Comparison of ENCODE assay signal across 31 mouse cellular contexts in the genomic region with DNA sequence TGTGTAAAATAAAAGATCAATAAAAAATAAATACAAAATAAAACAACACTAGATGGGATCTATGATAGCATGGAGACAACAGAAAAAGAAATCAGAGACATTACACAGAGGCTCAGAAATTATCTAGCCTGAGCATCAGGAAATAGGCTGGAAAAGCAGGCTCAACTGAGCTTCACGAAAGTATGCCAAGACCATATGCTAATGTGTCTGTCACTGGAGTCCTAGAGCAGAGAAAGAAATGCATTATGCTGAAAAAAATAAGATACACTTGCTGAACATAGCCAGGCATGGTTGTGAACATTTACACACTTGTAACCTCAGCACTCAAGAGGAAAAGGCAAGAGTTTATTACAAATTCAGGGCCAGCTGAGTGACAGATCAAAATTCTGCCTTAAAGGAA. TPM values are rescaled to one million over a fixed set of nuclear protein-coding genes. Genes with fewer than 3 reads are reported as not detected.
DNase-seq lines count a peak whose midpoint lies in the region; ATAC-seq and TF ChIP-seq lines count a peak whose summit lies in the region.
"Had no signal": no experiment of that assay in that cellular context is flagged by ENCODE, and none has a peak within 500 bp of the region (broad histone marks: within the 10 kb centered on the region; RNA-seq: fewer than 3 reads in every experiment).

No protein-coding gene starts in this region.

- no peaks in the 10 kb centered on the region; the same call in 1 of the 2 replicates for H3K79me2 ChIP-seq in heart, adult 2 months (replicated peaks; ENCODE audit: control insufficient read depth, insufficient read depth, low read length)

- peak; percentile 67 for ATAC-seq in forebrain, embryonic 16.5 days
- ATAC-seq: activated CD4-positive, CD25-positive, alpha-beta regulatory T cell, adult 4 months; CD4-positive, CD25-positive, alpha-beta regulatory T cell, adult 4 months; hindbrain, postnatal 0 days; inflammation-experienced regulatory T-cells, adult 6 months; intestine, embryonic 16.5 days had no signal

- H3K27ac ChIP-seq in forebrain, embryonic 16.5 days (ENCODE audit: low read length): 0 out of 2 replicates have a peak overlapping the region, but pooled peaks have one; percentile 47
- H3K27ac ChIP-seq in forebrain, embryonic 10.5 days: no peak overlapping the region
- H3K27ac ChIP-seq in heart, adult 2 months: no peak overlapping the region
- H3K27ac ChIP-seq: embryonic facial prominence, embryonic 10.5 days; embryonic facial prominence, embryonic 13.5 days; heart, embryonic 10.5 days; heart, embryonic 13.5 days; hindbrain, embryonic 14.5 days; hindbrain, postnatal 0 days had no signal

- intact Hi-C loops in heart, adult 2 months (cut with DNase I): loop anchor here (10.0 kb wide), 1 partner anchor 395 kb away; the partner anchor contains the start of gene Sox18

- no peaks in the 10 kb centered on the region for H3K27me3 ChIP-seq in forebrain, embryonic 16.5 days (replicated peaks; ENCODE audit: control insufficient read depth, insufficient read depth, low read length)
- H3K27me3 ChIP-seq in forebrain, embryonic 10.5 days (ENCODE audit: poor library complexity, severe bottlenecking): no peaks in the 10 kb centered on the region
- no peaks in the 10 kb centered on the region for H3K27me3 ChIP-seq in heart, adult 2 months (ENCODE audit: control insufficient read depth, insufficient read depth, low read length)
- H3K27me3 ChIP-seq: embryonic facial prominence, embryonic 13.5 days; heart, embryonic 13.5 days had no signal

- H3K9me3 ChIP-seq in forebrain, embryonic 16.5 days (ENCODE audit: control insufficient read depth, low read length): no peaks in the 10 kb centered on the region
- no peaks in the 10 kb centered on the region for H3K9me3 ChIP-seq in forebrain, embryonic 10.5 days
- H3K9me3 ChIP-seq: embryonic facial prominence, embryonic 10.5 days; embryonic facial prominence, embryonic 13.5 days; heart, embryonic 10.5 days; heart, embryonic 13.5 days had no signal

- H3K9ac ChIP-seq in forebrain, embryonic 16.5 days (replicated peaks; ENCODE audit: low read depth, low read length): no peak overlapping the region
- H3K9ac ChIP-seq in heart, adult 2 months (ENCODE audit: low read depth, low read length): no peak overlapping the region
- H3K9ac ChIP-seq: embryonic facial prominence, embryonic 13.5 days; heart, embryonic 13.5 days; hindbrain, embryonic 14.5 days had no signal

- peaks cover 6% of the 10 kb centered on the region for H3K4me1 ChIP-seq in forebrain, embryonic 16.5 days (replicated peaks; ENCODE audit: control insufficient read depth, insufficient read depth, low read length)
- no peaks in the 10 kb centered on the region for H3K4me1 ChIP-seq in forebrain, embryonic 10.5 days
- H3K4me1 ChIP-seq in heart, adult 2 months (ENCODE audit: control insufficient read depth, insufficient read depth, low read length): peaks cover 4% of the 10 kb centered on the region
- H3K4me1 ChIP-seq: embryonic facial prominence, embryonic 10.5 days; embryonic facial prominence, embryonic 13.5 days; heart, embryonic 10.5 days; heart, embryonic 13.5 days had no signal

- no peak for TF ChIP-seq POLR2A in heart, adult 2 months (IDR thresholded peaks at IDR 0.05; ENCODE audit: insufficient read depth, low read depth, low read length)

- TF ChIP-seq CTCF in heart, adult 2 months (IDR thresholded peaks at IDR 0.05): no peak

- no peak for TF ChIP-seq EP300 in heart, adult 2 months (IDR thresholded peaks at IDR 0.05; ENCODE audit: insufficient read depth, low read depth, low read length)

- peaks cover 8% of the 10 kb centered on the region for H3K36me3 ChIP-seq in forebrain, embryonic 16.5 days (ENCODE audit: control insufficient read depth, insufficient read depth)
- peaks cover 89% of the 10 kb centered on the region for H3K36me3 ChIP-seq in forebrain, embryonic 10.5 days (replicated peaks)
- peaks cover 30% of the 10 kb centered on the region for H3K36me3 ChIP-seq in heart, adult 2 months (ENCODE audit: control insufficient read depth, insufficient read depth, low read length)

- 47% methylated on average over 1 of the region's 1 CpGs for WGBS in forebrain, embryonic 16.5 days
- WGBS in forebrain, embryonic 10.5 days: 98% methylated on average over 1 of the region's 1 CpGs
- WGBS in heart, adult 2 months: 52% methylated on average over 1 of the region's 1 CpGs

- DNase-seq in forebrain, embryonic 10.5 days (ENCODE audit: extremely low spot score, low spot score): no peak
- DNase-seq in heart, adult 11 months: peak; percentile 3
- DNase-seq in heart, adult 2 months: no peak
- peak; percentile 60 for DNase-seq in brain, adult 2 months (ENCODE audit: low read depth, low spot score)
- no peak for DNase-seq in right cerebral cortex, postnatal 36 days (ENCODE audit: low spot score in 2 of 2)
- DNase-seq: adrenal gland, postnatal 10 days; adrenal gland, postnatal 36 days; cerebellum, adult 11-12 months; cerebellum, adult 8-10 months; cerebellum, postnatal 10 days; cerebellum, postnatal 36 days; embryo, embryonic 11 days; gastrocnemius, postnatal 14 days; heart, adult 18-20 months; heart, postnatal 14 days; heart, postnatal 4 days; kidney, adult 18-20 months; kidney, adult 9 months had no signal

- H3K4me2 ChIP-seq in forebrain, embryonic 16.5 days (ENCODE audit: low read length): no peak overlapping the region
- H3K4me2 ChIP-seq: embryonic facial prominence, embryonic 13.5 days; heart, embryonic 13.5 days; hindbrain, embryonic 14.5 days had no signal

- H3K4me3 ChIP-seq in forebrain, embryonic 16.5 days (replicated peaks; ENCODE audit: low read length): no peak overlapping the region
- no peak overlapping the region for H3K4me3 ChIP-seq in forebrain, embryonic 10.5 days
- no peak overlapping the region for H3K4me3 ChIP-seq in heart, adult 2 months
- H3K4me3 ChIP-seq: embryonic facial prominence, embryonic 10.5 days; embryonic facial prominence, embryonic 13.5 days; erythroblast, embryonic 14.5 days; heart, embryonic 10.5 days; heart, embryonic 13.5 days had no signal

RNA-seq across cellular contexts. Expression of gene Gmeb2, which starts 7.9 kb away (rescaled TPM):
- 22.0 and 22.7 TPM in 2 replicates for polyA plus RNA-seq in forebrain, embryonic 16.5 days (2015; fragmentation: Nextera tagmentation; extraction: Ambion mirVana)
- polyA plus RNA-seq in forebrain, embryonic 10.5 days (2016; fragmentation: Nextera tagmentation; extraction: Ambion mirVana): 20.7 and 21.6 TPM in 2 replicates
- total RNA-seq in heart, adult 2 months (2021): 10 to 100 TPM in 1 of 2 experiments, 1 to 10 TPM in 1; 8.5 to 10.2 TPM
- polyA plus RNA-seq in heart, adult 2 months (2012; rRNA removed): 9.4 and 12.7 TPM in 2 replicates

RNA-seq across cellular contexts. Expression of gene Stmn3, which starts 34.3 kb away (rescaled TPM):
- polyA plus RNA-seq in forebrain, embryonic 16.5 days (2015; fragmentation: Nextera tagmentation; extraction: Ambion mirVana): 899 and 1,155 TPM in 2 replicates
- 56.4 and 76.0 TPM in 2 replicates for polyA plus RNA-seq in forebrain, embryonic 10.5 days (2016; fragmentation: Nextera tagmentation; extraction: Ambion mirVana)
- total RNA-seq in heart, adult 2 months (2021): under 1 TPM; 0.29 to 0.32 TPM
- polyA plus RNA-seq in heart, adult 2 months (2012; rRNA removed): 0.37 and 1.6 TPM in 2 replicates
- total RNA-seq: MEL had no signal
- polyA plus RNA-seq: CD4-positive, CD25-positive, alpha-beta regulatory T cell, adult 4 months; erythroblast, embryonic 14.5 days; inflammation-experienced regulatory T-cells, adult 6 months had no signal

RNA-seq across cellular contexts. Expression of gene Helz2, which starts 38.1 kb away (rescaled TPM):
- 0.42 and 0.51 TPM in 2 replicates for polyA plus RNA-seq in forebrain, embryonic 16.5 days (2015; fragmentation: Nextera tagmentation; extraction: Ambion mirVana)
- polyA plus RNA-seq in forebrain, embryonic 10.5 days (2016; fragmentation: Nextera tagmentation; extraction: Ambion mirVana): 0.69 and 0.77 TPM in 2 replicates
- 10 to 100 TPM in 1 of 2 experiments, 1 to 10 TPM in 1; 9.2 to 11.2 TPM for total RNA-seq in heart, adult 2 months (2021)
- 14.1 and 19.4 TPM in 2 replicates for polyA plus RNA-seq in heart, adult 2 months (2012; rRNA removed)

RNA-seq across cellular contexts. Expression of gene Rtel1, which starts 39.6 kb away (rescaled TPM):
- polyA plus RNA-seq in forebrain, embryonic 16.5 days (2015; fragmentation: Nextera tagmentation; extraction: Ambion mirVana): 35.3 and 42.5 TPM in 2 replicates
- polyA plus RNA-seq in forebrain, embryonic 10.5 days (2016; fragmentation: Nextera tagmentation; extraction: Ambion mirVana): 81.3 and 83.6 TPM in 2 replicates
- 10 to 100 TPM in 1 of 2 experiments, 1 to 10 TPM in 1; 8.3 to 10.6 TPM for total RNA-seq in heart, adult 2 months (2021)
- polyA plus RNA-seq in heart, adult 2 months (2012; rRNA removed): 21.9 and 29.6 TPM in 2 replicates

Comparison
In these comparisons a context has a peak if more than half of its experiments do, and no peak if none do; other contexts are left out.
1. DNase-seq: peak in heart, adult 11 months (single experiment) and brain, adult 2 months (single experiment); none in forebrain, embryonic 10.5 days (single experiment), heart, adult 2 months (0 of 2) and right cerebral cortex, postnatal 36 days (0 of 2).
2. RNA of gene Stmn3, which starts 34.3 kb away (polyA plus RNA-seq): 899 to 1,155 TPM in forebrain, embryonic 16.5 days and 56.4 to 76.0 TPM in forebrain, embryonic 10.5 days; 0.37 to 1.6 TPM in heart, adult 2 months; every median in the first group is over 10 times any median in the second.